Mouse (Mus musculus) embryonic facial prominence, embryonic 14.5 days (tissue): ENCODE results near the gene Blnk. TPM values are rescaled to one million over a fixed set of nuclear protein-coding genes. Genes with fewer than 3 reads are reported as not detected.

Source experiments
- ATAC-seq: fragments of 200-750 bp; cut with Nextera tagmentation; 2 replicates; pipeline ENCODE4 v1.8.0; 2017; ENCODE audit warnings: low read depth, moderate number of reproducible peaks, moderate TSS enrichment
- DNase-seq: peaks from one replicate; pipeline ENCODE4 v3.0.0-alpha.2; 2015; ENCODE audit warnings: low spot score
- H3K27ac ChIP-seq: fragments of 300-500 bp; sonication (generic); replicated peaks from 2 replicates; pipeline ENCODE4 v1.5.1; 2014; ENCODE audit warnings: low read depth, mild to moderate bottlenecking, low read length, moderate library complexity
- H3K27me3 ChIP-seq: fragments of 300-500 bp; sonication (generic); replicated peaks from 2 replicates; pipeline ENCODE4 v1.6.1; 2014; ENCODE audit warnings: low read length; ENCODE audit not compliant: control insufficient read depth, insufficient read depth
- H3K36me3 ChIP-seq: fragments of 300-500 bp; sonication (generic); 2 replicates; pipeline ENCODE4 v1.6.1; 2014; ENCODE audit warnings: low read length, mixed read lengths; ENCODE audit not compliant: control insufficient read depth, insufficient read depth
- H3K4me1 ChIP-seq: fragments of 300-500 bp; sonication (generic); 2 replicates; pipeline ENCODE4 v1.6.1; 2014; ENCODE audit warnings: antibody characterized with exemption, low read length; ENCODE audit not compliant: control insufficient read depth, insufficient read depth
- H3K4me2 ChIP-seq: fragments of 300-500 bp; sonication (generic); 2 replicates; pipeline ENCODE4 v1.6.1; 2014; ENCODE audit warnings: low read depth, mild to moderate bottlenecking, low read length, moderate library complexity, mixed read lengths
- H3K4me3 ChIP-seq: fragments of 300-500 bp; sonication (generic); 2 replicates; pipeline ENCODE4 v1.5.1; 2014; ENCODE audit warnings: low read depth, mild to moderate bottlenecking, low read length
- H3K9ac ChIP-seq: fragments of 300-500 bp; sonication (generic); 2 replicates; pipeline ENCODE4 v1.6.1; 2014; ENCODE audit warnings: low read depth, mild to moderate bottlenecking, low read length, moderate library complexity, mixed read lengths
- H3K9me3 ChIP-seq: fragments of 300-500 bp; sonication (generic); 2 replicates; pipeline ENCODE4 v1.6.1; 2016; ENCODE audit warnings: low read length; ENCODE audit not compliant: control insufficient read depth
- WGBS: fragments of 180-500 bp; shearing (Covaris S2); extraction: QIAGEN DNeasy Blood & Tissue Kit; methylation state at CpG from one replicate; pipeline ENCODE4 v1.1.7; 2014; 5-methylcytosine and 5-hydroxymethylcytosine counted together
- polyA plus RNA-seq: library from polyadenylated mRNA; unstranded; fragments of >200 nt; fragmentation: Nextera tagmentation; extraction: Ambion mirVana; gene quantifications from 2 replicates; pipeline ENCODE4 v1.2.1, GENCODE M21; 2014

Gene Blnk
- polyA plus RNA-seq, 1 experiment from 2014 or later, result 2.7 TPM

GRCm38 (mm10) chr19:41008674-41009395 lies 14.5 kb upstream of the Blnk start:
- ATAC-seq, result no peak
- no peak overlapping the region for H3K4me3 ChIP-seq
- no peak overlapping the region for H3K27ac ChIP-seq
- H3K36me3 ChIP-seq, result no peaks in the 10 kb centered on the region
- no peak for DNase-seq
- no peaks in the 10 kb centered on the region for H3K27me3 ChIP-seq
- no peak overlapping the region for H3K4me2 ChIP-seq
- peaks cover 3% of the 10 kb centered on the region; the same call in 1 of the 2 replicates for H3K4me1 ChIP-seq
- 88% methylated on average over 5 of the region's 5 CpGs for WGBS
- no peak overlapping the region for H3K9ac ChIP-seq
- H3K9me3 ChIP-seq, result no peaks in the 10 kb centered on the region

- ATAC-seq (no peak), DNase-seq (no peak)
- WGBS, result 82% methylated on average over 4 of the region's 4 CpGs
- H3K27me3 ChIP-seq, result no peaks in the 10 kb centered on the region
- no peaks in the 10 kb centered on the region for H3K36me3 ChIP-seq
- H3K27ac ChIP-seq, result no peak overlapping the region
- H3K4me2 ChIP-seq, result no peak overlapping the region
- no peak overlapping the region for H3K9ac ChIP-seq
- no peak overlapping the region for H3K4me3 ChIP-seq
- peaks cover 3% of the 10 kb centered on the region; the same call in 1 of the 2 replicates for H3K4me1 ChIP-seq
- H3K9me3 ChIP-seq, result no peaks in the 10 kb centered on the region
These were observed 13.4 kb upstream of the Blnk start for GRCm38 (mm10) chr19:41007733-41008132.

- ATAC-seq, result no peak
- Histone ChIP-seq H3K4me1 (peaks cover 3% of the 10 kb centered on the region; the same call in 1 of the 2 replicates), H3K27ac (no peak overlapping the region), H3K9me3 (no peaks in the 10 kb centered on the region), H3K36me3 (no peaks in the 10 kb centered on the region), H3K9ac (no peak overlapping the region), H3K27me3 (no peaks in the 10 kb centered on the region), H3K4me2 (no peak overlapping the region), H3K4me3 (no peak overlapping the region)
- no peak for DNase-seq
- WGBS, result 33% methylated on average over 6 of the region's 6 CpGs
These were observed 13.0 kb upstream of the Blnk start for GRCm38 (mm10) chr19:41007326-41007725.

GRCm38 (mm10) chr19:41006621-41007020 lies 12.3 kb upstream of the Blnk start:
- DNase-seq, result no peak
- H3K27ac ChIP-seq, result no peak overlapping the region
- no peak for ATAC-seq
- no peaks in the 10 kb centered on the region for H3K27me3 ChIP-seq
- no peaks in the 10 kb centered on the region for H3K36me3 ChIP-seq
- H3K4me2 ChIP-seq, result no peak overlapping the region
- no peak overlapping the region for H3K4me3 ChIP-seq
- H3K9ac ChIP-seq, result no peak overlapping the region
- H3K4me1 ChIP-seq, result peaks cover 1% of the 10 kb centered on the region; the same call in 1 of the 2 replicates
- H3K9me3 ChIP-seq, result no peaks in the 10 kb centered on the region
- 17% methylated on average over 4 of the region's 4 CpGs for WGBS

GRCm38 (mm10) chr19:41003694-41004315 lies 9.5 kb upstream of the Blnk start:
- no peak overlapping the region for H3K4me2 ChIP-seq
- DNase-seq (no peak), ATAC-seq (no peak)
- no peaks in the 10 kb centered on the region for H3K27me3 ChIP-seq
- no peak overlapping the region for H3K27ac ChIP-seq
- WGBS, result 90% methylated on average over 3 of the region's 3 CpGs
- H3K9ac ChIP-seq, result no peak overlapping the region
- H3K9me3 ChIP-seq, result no peaks in the 10 kb centered on the region
- H3K4me3 ChIP-seq, result no peak overlapping the region
- no peaks in the 10 kb centered on the region for H3K4me1 ChIP-seq
- no peaks in the 10 kb centered on the region for H3K36me3 ChIP-seq

- ATAC-seq, result no peak
- no peaks in the 10 kb centered on the region for H3K4me1 ChIP-seq
- H3K27me3 ChIP-seq, result no peaks in the 10 kb centered on the region
- no peak overlapping the region for H3K4me3 ChIP-seq
- no peak overlapping the region for H3K27ac ChIP-seq
- H3K9ac ChIP-seq, result no peak overlapping the region
- no peak overlapping the region for H3K4me2 ChIP-seq
- H3K9me3 ChIP-seq, result no peaks in the 10 kb centered on the region
- DNase-seq, result no peak
- no peaks in the 10 kb centered on the region for H3K36me3 ChIP-seq
- WGBS, result 66% methylated on average over 3 of the region's 3 CpGs
These were observed 5.2 kb upstream of the Blnk start for GRCm38 (mm10) chr19:40999569-40999968.

- Histone ChIP-seq H3K36me3 (no peaks in the 10 kb centered on the region), H3K27me3 (no peaks in the 10 kb centered on the region), H3K27ac (no peak overlapping the region), H3K9ac (no peak overlapping the region), H3K4me2 (no peak overlapping the region), H3K9me3 (no peaks in the 10 kb centered on the region), H3K4me3 (no peak overlapping the region), H3K4me1 (peaks cover 4% of the 10 kb centered on the region; the same call in 1 of the 2 replicates)
- no peak for DNase-seq
- ATAC-seq, result no peak
- 62% methylated on average over 5 of the region's 5 CpGs for WGBS
These were observed 4.3 kb upstream of the Blnk start for GRCm38 (mm10) chr19:40998469-40999170.

- H3K36me3 ChIP-seq, result no peaks in the 10 kb centered on the region
- ATAC-seq (no peak), DNase-seq (no peak)
- H3K4me1 ChIP-seq, result peaks cover 4% of the 10 kb centered on the region; the same call in 1 of the 2 replicates
- 86% methylated on average over 6 of the region's 6 CpGs for WGBS
- H3K4me3 ChIP-seq, result no peak overlapping the region
- no peak overlapping the region for H3K27ac ChIP-seq
- no peaks in the 10 kb centered on the region for H3K27me3 ChIP-seq
- H3K9me3 ChIP-seq, result no peaks in the 10 kb centered on the region
- H3K9ac ChIP-seq, result no peak overlapping the region
- no peak overlapping the region for H3K4me2 ChIP-seq
These were observed 2.4 kb upstream of the Blnk start for GRCm38 (mm10) chr19:40996722-40997121.
